Mouse (Mus musculus) spleen, embryonic (tissue): ENCODE measurements around the gene Tstd2.

Source experiments
- CTCF ChIA-PET: fragments of 350-600 bp; sonication (Branson Sonifier 250); formaldehyde crosslinking; loops from one replicate; lab custom pipeline; 2022; lab: Charles Lee

The Tstd2 gene

DNA sequence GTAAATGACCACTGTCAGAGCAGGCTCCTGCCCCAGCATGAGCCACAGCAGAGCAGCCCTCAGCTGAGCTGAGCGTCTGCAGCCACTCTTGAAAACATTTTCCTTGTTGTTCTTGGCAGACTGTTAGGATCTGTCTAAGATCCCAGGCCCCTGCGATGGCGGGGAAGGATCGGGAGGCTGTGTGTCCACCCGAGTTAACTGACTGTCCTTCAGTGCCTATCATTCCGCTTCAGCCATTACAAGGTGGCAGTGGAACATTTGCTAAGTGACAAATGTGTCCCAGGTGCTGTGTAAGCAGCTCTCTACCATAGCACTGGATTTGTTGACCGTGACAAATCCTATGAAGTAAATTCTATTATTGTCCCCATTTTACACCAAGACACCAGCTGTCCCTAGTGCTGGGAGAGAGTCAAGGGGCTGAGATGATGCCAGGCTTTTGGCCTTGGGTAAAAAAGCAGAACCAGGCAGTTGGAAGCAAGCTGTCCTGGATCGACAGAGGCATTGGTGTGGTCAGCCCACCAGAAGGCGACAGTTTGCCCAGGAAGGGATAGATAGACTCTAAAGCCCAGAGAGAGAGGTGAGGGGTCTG is 53.2 kb downstream of the Tstd2 start:
- CTCF ChIA-PET: no interaction called here

DNA sequence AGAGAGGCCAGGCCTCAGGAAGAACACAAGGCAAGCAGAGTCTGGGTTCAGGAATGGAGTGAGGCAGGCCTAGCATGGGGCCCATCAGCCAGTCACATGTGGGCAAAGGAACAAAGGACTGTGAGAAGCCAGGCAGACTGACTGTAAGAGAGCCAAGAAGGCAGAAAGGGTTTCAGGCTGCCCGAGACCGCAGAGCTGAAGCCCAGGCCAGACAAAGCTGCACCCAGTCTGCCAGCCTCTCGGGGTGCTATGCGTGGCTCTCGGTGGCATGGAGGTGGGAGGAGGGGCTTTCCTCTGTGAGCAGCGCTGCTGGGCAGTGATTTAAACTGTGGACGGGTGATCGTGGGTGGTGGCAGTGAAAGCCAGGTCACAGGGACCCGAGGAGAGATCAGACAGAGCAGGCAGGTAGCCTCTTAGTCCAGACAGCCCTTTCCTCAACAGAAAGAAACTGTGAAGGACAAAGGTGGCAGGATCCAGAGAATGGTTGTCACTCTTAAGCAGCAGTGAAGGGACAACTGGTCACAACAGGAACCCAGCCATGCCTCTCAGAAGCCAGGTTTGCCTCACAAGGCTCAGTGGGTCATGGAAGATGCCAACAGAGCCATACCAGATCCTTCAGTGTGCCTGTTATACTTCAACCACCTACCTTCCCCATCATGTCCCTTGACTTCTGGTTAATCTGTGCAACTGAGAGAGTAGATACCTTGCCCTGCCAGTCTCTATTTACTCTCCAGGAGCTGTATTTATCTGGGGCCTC is 53.9 kb downstream of the Tstd2 start:
- CTCF ChIA-PET: no interaction called here

DNA sequence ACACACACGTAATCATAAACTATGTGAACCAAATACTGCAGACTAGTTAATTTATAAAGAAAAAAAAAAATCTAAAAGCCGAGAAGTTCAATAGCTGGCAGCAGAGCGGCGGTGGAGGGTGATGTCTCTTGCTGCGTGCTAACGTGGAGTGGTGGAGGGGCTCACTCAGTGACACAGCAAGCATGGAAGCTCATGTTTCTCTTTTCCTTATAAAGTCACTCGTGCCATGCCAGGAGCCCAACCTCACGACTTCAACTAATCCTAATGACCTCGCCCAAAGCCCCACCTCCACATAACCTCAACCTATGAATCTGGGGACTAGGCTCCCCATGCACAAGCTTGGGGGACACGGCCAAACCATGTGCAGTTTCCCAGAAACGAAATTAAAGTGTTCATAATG is 55.9 kb downstream of the Tstd2 start:
- CTCF ChIA-PET: no interaction called here

DNA sequence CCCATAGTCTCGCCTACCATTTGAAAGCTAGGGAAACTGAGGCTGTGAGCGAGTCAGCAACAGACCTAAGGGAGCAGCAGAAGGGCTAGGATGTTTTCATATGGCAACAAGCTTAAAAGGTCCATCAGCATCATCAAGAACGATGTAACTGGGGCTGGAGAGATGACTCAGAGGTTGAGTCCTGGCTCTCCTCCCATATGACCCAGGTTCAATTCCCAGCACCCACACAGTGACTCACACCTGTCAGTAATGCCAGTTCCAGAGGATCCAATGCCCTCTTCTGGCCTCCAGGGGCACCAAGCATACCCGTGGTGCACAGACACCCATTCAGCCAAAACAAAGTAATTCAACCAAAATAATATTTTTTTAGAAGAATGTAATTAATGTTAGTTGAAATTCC is 58.2 kb downstream of the Tstd2 start:
- CTCF ChIA-PET: no interaction called here

DNA sequence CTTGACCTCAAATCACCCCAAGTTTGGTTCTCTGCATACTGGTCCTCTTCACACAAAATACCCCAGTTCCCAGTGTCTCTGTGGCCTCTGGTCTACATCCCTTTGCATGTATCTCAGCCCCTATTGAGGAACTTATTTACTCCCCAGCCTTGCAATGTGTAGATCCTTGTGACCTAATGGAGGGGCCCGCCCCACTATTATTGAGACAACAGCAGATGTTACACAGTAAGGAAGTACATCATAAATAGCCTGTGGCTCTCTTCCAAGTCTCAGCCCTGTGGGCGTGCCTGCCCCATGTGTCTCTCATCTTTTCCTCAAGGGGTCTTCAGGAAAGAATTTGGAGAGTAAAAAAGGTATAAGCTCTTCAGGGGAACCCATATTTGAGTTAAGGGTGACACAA is 61.6 kb downstream of the Tstd2 start:
- CTCF ChIA-PET: no interaction called here

DNA sequence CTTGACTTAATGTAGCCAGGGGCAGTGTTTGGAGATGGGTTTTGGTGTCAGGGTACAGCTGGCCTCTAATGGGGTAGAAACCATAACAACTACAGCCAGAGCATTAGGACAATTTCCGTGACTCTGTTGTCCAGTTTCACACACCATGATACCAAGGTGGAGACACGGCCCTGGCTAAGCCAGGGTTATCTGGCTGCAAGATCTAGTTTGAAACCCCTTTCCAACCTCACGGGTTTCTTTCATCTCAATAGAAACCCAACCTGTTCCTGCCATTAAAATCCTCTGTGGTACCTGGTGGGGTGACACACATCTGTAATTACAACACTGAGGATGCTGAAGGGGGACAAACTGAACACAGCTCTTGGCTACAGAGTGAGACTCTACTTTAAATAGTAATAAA is 62.8 kb downstream of the Tstd2 start:
- CTCF ChIA-PET: no interaction called here

DNA sequence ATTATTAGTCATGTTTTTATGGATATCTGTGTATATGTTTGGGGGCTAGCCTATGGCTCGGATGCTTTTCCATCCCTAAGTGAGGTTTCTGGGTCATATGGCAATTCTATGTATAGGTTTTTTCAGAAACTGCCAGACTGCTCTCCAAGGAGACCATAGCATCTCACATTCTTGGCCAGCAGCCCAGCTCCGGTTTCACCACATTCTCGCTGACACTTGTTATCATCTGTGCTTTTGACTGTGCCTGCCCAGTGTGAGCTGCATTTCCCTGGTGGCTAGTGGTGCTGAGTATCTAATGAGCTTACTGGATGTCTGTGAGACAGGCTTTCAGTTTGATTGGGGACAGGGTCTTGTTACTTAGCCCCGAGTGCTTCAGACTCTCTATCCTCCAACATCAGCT is 64.8 kb downstream of the Tstd2 start:
- CTCF ChIA-PET: no interaction called here

DNA sequence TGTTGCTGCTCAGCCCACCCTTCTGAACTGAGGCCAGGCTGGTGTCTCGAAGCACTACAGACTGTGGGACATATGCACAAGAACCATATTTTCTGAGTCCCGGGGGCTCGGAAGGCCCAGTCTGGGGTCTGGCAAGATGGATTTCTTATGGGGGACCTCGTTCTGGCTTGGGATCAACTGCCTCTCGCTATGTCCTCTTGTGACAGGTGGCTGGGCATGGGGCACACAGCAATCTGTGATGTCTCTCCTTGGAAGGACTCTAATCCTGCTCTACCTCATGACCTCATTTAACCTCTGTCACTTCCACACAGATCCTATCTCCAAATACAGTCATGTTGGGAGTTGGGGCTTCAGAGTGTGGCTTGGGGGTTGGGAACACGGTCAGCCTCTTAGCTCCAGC is 65.9 kb downstream of the Tstd2 start:
- CTCF ChIA-PET: no interaction called here

DNA sequence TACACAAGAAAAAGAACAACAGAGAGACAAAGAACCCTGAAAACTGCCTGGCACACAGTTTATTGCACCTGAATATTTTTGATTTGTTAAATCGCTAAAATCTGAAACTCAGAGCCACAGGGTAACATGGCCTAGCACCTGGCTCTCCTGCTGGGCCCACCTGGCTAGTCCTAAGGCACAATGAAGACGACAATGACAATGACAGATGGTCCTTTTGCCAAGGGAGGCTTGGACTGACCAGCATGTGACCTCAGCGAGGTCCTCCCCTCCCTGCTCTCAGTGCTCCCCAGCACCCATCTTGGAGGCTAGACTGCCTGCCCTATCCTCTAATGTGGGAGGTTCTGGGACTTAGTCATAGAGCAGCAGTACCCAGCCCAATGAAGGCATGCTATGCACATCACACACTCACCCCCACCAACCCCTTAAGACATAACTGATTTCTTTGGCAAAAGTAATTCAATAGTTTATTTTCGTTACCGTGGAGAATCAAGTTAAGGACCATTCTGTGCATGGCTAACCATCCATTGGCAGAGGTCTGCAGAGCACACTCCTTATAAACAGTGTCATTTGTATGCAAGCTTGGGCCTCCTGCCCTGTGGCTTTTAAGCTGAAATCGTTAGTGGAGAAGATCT is 68.5 kb downstream of the Tstd2 start:
- CTCF ChIA-PET: no interaction called here

DNA sequence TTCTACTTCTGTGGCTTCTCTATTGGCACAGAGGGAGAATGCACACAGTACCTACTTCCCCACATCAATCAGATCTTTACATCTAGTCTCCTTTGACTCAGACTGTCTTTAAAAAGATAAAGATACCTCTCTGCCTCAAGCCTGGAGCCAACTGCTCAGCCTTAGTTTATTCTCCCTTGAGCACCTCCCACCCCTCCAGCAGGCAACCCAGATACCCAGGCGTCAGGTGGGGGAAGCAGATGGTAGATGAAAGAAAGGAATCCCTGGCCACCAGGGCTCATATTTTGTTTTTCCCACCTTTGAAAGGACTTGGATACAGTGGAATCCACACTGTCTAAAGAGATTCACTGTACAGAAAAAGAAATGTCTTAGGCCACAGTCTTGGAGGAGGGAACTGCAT is 69.9 kb downstream of the Tstd2 start:
- CTCF ChIA-PET: no interaction called here

DNA sequence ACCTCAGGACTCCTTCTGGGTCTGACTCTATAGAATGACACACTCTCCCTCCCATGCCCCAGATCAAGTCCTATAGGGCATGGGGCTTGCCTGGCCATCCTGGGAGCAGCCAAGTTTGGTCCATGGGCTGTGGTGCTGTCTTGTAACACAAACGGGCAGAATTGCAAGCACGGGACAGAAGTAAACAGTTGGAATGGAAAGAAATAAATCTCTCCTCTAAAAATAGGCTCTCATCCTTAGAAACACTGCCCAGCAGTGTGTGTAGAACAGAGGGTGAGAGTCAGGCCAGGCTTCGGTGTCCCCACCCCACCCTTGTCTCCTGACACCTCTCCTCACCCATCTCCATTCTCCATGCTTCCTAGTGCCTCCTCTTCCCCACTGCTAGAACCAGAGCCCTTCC is 70.4 kb downstream of the Tstd2 start:
- CTCF ChIA-PET: no interaction called here

DNA sequence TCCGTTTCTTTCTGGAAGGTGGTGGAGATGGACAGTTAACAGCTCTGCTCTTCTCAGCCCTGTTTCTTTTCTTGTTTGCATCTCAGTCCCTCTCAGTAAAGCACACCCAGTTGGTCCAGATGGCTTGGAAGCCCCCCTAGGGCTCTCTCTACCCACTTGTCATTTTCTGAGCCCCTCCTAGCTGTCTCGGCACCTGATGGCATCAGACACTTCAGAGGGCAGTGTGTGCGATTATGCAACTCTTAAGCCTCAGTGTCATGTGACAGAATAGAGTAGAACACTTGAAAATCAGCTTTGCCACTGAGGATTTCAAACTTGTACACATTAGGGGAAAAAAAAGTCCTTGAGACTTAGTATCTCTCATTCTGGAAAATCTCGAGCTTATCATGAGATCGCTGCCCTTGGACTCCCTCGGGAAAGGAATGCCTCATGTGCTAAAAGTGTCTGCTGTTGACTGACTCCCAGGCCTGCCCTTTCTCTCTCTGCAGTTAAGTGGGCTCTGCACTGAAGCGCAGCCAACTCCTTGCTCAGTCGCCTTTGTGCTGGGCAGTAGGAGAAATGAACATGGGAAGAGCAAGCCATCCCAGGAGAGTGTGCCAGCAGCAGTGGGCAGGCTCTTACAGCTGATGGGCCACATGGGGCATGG is 72.7 kb downstream of the Tstd2 start:
- CTCF ChIA-PET: no interaction called here

DNA sequence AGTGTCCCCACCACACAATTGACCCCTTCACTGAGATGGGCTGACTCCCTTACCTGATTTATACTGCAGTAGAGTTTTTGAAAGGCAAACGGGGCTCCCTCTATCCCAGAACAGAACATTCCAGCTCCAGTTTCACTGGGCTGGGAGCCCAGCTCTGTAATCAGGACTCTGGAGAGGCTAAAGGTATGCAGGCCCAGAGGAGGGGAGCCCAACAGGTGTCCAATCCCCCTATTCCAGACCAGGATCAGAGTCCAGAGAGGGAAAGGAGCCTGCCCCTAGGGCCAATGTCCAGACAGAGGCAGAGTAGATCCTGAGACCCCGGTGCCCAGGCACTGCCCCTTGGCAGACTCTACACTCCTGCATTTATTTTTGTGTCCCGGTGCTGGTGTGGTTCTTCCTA is 73.5 kb downstream of the Tstd2 start:
- CTCF ChIA-PET: no interaction called here
